In genomic region chr6:136546286-136546685, GRCm38 (mm10) we compare ENCODE assay signal across 22 mouse cellular contexts. TPM values are rescaled to one million over a fixed set of nuclear protein-coding genes. Genes with fewer than 3 reads are reported as not detected.
A peak's percentile ranks its signal among the peaks of the same experiment; 100 is the strongest.
DNase-seq lines count a peak whose midpoint lies in the region; ATAC-seq lines count a peak whose summit lies in the region.
"Had no signal": no experiment of that assay in that cellular context is flagged by ENCODE, and none has a peak within 500 bp of the region (broad histone marks: within the 10 kb centered on the region; RNA-seq: fewer than 3 reads in every experiment).

No protein-coding gene starts in this region.

- ATAC-seq in forebrain, embryonic 15.5 days (replicated peaks) = no peak
- no peak for ATAC-seq in forebrain, embryonic 11.5 days (replicated peaks; ENCODE audit: low FRiP score)
- ATAC-seq in midbrain, embryonic 13.5 days = no peak
- no peak for ATAC-seq in hindbrain, embryonic 14.5 days (ENCODE audit: low FRiP score)
- ATAC-seq in monocyte, adult 5-6 weeks (replicated peaks; ENCODE audit: insufficient number of reproducible peaks, low FRiP score, low TSS enrichment, poor library complexity, severe bottlenecking) = no peak
- no peak for ATAC-seq in megakaryocyte-erythroid progenitor cell, adult 5-6 weeks (replicated peaks; ENCODE audit: low FRiP score, low TSS enrichment, poor library complexity, severe bottlenecking)
- ATAC-seq: intestine, embryonic 15.5 days; lung, postnatal 0 days had no signal

- no peak overlapping the region for H3K4me2 ChIP-seq in forebrain, embryonic 15.5 days (replicated peaks)
- no peak overlapping the region for H3K4me2 ChIP-seq in forebrain, embryonic 11.5 days (ENCODE audit: low read depth, low read length, severe bottlenecking)
- no peak overlapping the region for H3K4me2 ChIP-seq in midbrain, embryonic 13.5 days (replicated peaks)
- H3K4me2 ChIP-seq in hindbrain, embryonic 14.5 days (replicated peaks) = no peak overlapping the region
- H3K4me2 ChIP-seq: embryonic facial prominence, embryonic 15.5 days; intestine, embryonic 15.5 days; stomach, embryonic 15.5 days had no signal

- H3K4me3 ChIP-seq in forebrain, embryonic 15.5 days = no peak overlapping the region
- no peak overlapping the region for H3K4me3 ChIP-seq in forebrain, embryonic 11.5 days (ENCODE audit: low read depth, low read length)
- H3K4me3 ChIP-seq in midbrain, embryonic 13.5 days (replicated peaks) = no peak overlapping the region
- no peak overlapping the region for H3K4me3 ChIP-seq in midbrain, embryonic 10.5 days
- no peak overlapping the region for H3K4me3 ChIP-seq in hindbrain, embryonic 14.5 days (replicated peaks; ENCODE audit: low read length)
- H3K4me3 ChIP-seq: embryonic facial prominence, embryonic 15.5 days; intestine, embryonic 15.5 days; left cerebral cortex, adult 2 months; myocyte; stomach, embryonic 15.5 days had no signal

- WGBS in forebrain, embryonic 15.5 days = 85% methylated on average over 2 of the region's 2 CpGs
- 87% methylated on average over 2 of the region's 2 CpGs for WGBS in forebrain, embryonic 11.5 days
- 86% methylated on average over 2 of the region's 2 CpGs for WGBS in midbrain, embryonic 13.5 days
- WGBS in midbrain, embryonic 10.5 days = 85% methylated on average over 2 of the region's 2 CpGs
- 65% methylated on average over 2 of the region's 2 CpGs for WGBS in hindbrain, embryonic 14.5 days

- H3K27me3 ChIP-seq in forebrain, embryonic 15.5 days = no peaks in the 10 kb centered on the region
- H3K27me3 ChIP-seq in forebrain, embryonic 11.5 days (ENCODE audit: control insufficient read depth, insufficient read depth, low read length) = no peaks in the 10 kb centered on the region
- no peaks in the 10 kb centered on the region for H3K27me3 ChIP-seq in midbrain, embryonic 13.5 days
- no peaks in the 10 kb centered on the region for H3K27me3 ChIP-seq in midbrain, embryonic 10.5 days (ENCODE audit: low read depth, poor library complexity, severe bottlenecking)
- no peaks in the 10 kb centered on the region for H3K27me3 ChIP-seq in hindbrain, embryonic 14.5 days (ENCODE audit: control insufficient read depth, insufficient read depth, low read length)
- H3K27me3 ChIP-seq: embryonic facial prominence, embryonic 15.5 days; intestine, embryonic 15.5 days; stomach, embryonic 15.5 days had no signal

- H3K27ac ChIP-seq in forebrain, embryonic 15.5 days (replicated peaks) = peak overlapping the region; percentile 46
- no peak overlapping the region for H3K27ac ChIP-seq in forebrain, embryonic 11.5 days (ENCODE audit: low read depth, low read length)
- peak overlapping the region; percentile 62 for H3K27ac ChIP-seq in midbrain, embryonic 13.5 days
- no peak overlapping the region; the same call in 1 of the 2 replicates for H3K27ac ChIP-seq in midbrain, embryonic 10.5 days (replicated peaks)
- H3K27ac ChIP-seq in hindbrain, embryonic 14.5 days = peak overlapping the region; percentile 36; the same call in 1 of the 2 replicates
- H3K27ac ChIP-seq: embryonic facial prominence, embryonic 15.5 days; intestine, embryonic 15.5 days; stomach, embryonic 15.5 days had no signal

- peaks cover 51% of the 10 kb centered on the region for H3K4me1 ChIP-seq in forebrain, embryonic 15.5 days
- H3K4me1 ChIP-seq in forebrain, embryonic 11.5 days (replicated peaks; ENCODE audit: control insufficient read depth, insufficient read depth, low read length) = peaks cover 2% of the 10 kb centered on the region; the same call in 1 of the 2 replicates
- peaks cover 57% of the 10 kb centered on the region for H3K4me1 ChIP-seq in midbrain, embryonic 13.5 days (replicated peaks)
- peaks cover 64% of the 10 kb centered on the region for H3K4me1 ChIP-seq in midbrain, embryonic 10.5 days
- H3K4me1 ChIP-seq in hindbrain, embryonic 14.5 days (replicated peaks; ENCODE audit: control insufficient read depth, insufficient read depth, low read length) = peaks cover 65% of the 10 kb centered on the region

- H3K36me3 ChIP-seq in forebrain, embryonic 15.5 days = no peaks in the 10 kb centered on the region
- H3K36me3 ChIP-seq in forebrain, embryonic 11.5 days (ENCODE audit: control insufficient read depth, insufficient read depth, low read length) = no peaks in the 10 kb centered on the region
- no peaks in the 10 kb centered on the region for H3K36me3 ChIP-seq in midbrain, embryonic 13.5 days
- H3K36me3 ChIP-seq in midbrain, embryonic 10.5 days = no peaks in the 10 kb centered on the region
- H3K36me3 ChIP-seq in hindbrain, embryonic 14.5 days (replicated peaks; ENCODE audit: control insufficient read depth, insufficient read depth) = no peaks in the 10 kb centered on the region
- H3K36me3 ChIP-seq: embryonic facial prominence, embryonic 15.5 days; intestine, embryonic 15.5 days; stomach, embryonic 15.5 days had no signal

- no peak overlapping the region for H3K9ac ChIP-seq in forebrain, embryonic 15.5 days (replicated peaks)
- H3K9ac ChIP-seq in forebrain, embryonic 11.5 days (ENCODE audit: low read length) = no peak overlapping the region
- H3K9ac ChIP-seq in midbrain, embryonic 13.5 days (replicated peaks) = no peak overlapping the region
- H3K9ac ChIP-seq in hindbrain, embryonic 14.5 days = no peak overlapping the region
- H3K9ac ChIP-seq: embryonic facial prominence, embryonic 15.5 days; intestine, embryonic 15.5 days; stomach, embryonic 15.5 days had no signal

- no peaks in the 10 kb centered on the region for H3K9me3 ChIP-seq in forebrain, embryonic 15.5 days
- no peaks in the 10 kb centered on the region for H3K9me3 ChIP-seq in forebrain, embryonic 11.5 days (ENCODE audit: control insufficient read depth, low read length)
- H3K9me3 ChIP-seq in midbrain, embryonic 13.5 days = no peaks in the 10 kb centered on the region
- no peaks in the 10 kb centered on the region for H3K9me3 ChIP-seq in midbrain, embryonic 10.5 days (replicated peaks)
- no peaks in the 10 kb centered on the region for H3K9me3 ChIP-seq in hindbrain, embryonic 14.5 days (ENCODE audit: control insufficient read depth, low read length)
- H3K9me3 ChIP-seq: embryonic facial prominence, embryonic 15.5 days; intestine, embryonic 15.5 days; stomach, embryonic 15.5 days had no signal

- DNase-seq in forebrain, embryonic 11.5 days (ENCODE audit: low spot score) = no peak
- no peak for DNase-seq in midbrain, embryonic 10.5 days (ENCODE audit: low spot score)
- DNase-seq in hindbrain, embryonic 14.5 days (ENCODE audit: low spot score) = no peak
- DNase-seq: adrenal gland, postnatal 25 days; cerebellum, adult 11-12 months; heart, postnatal 36 days; kidney, adult 9 months; kidney, postnatal 25 days; layer of hippocampus, adult 9-11 months; left cerebral cortex, postnatal 4 days; liver; thymus, adult 18-20 months had no signal

RNA-seq across cellular contexts. Expression of gene Atf7ip, which starts 40.3 kb away (rescaled TPM):
- polyA plus RNA-seq in forebrain, embryonic 15.5 days (2015; fragmentation: Nextera tagmentation; extraction: Ambion mirVana) = 45.6 and 46.9 TPM in 2 replicates
- polyA plus RNA-seq in forebrain, embryonic 11.5 days (2014; fragmentation: Nextera tagmentation; extraction: Ambion mirVana) = 57.8 and 66.6 TPM in 2 replicates
- 48.5 and 49.9 TPM in 2 replicates for polyA plus RNA-seq in midbrain, embryonic 13.5 days (2015; fragmentation: Nextera tagmentation; extraction: Ambion mirVana)
- 37.4 and 45.7 TPM in 2 replicates for polyA plus RNA-seq in midbrain, embryonic 10.5 days (2016; fragmentation: Nextera tagmentation; extraction: Ambion mirVana)
- polyA plus RNA-seq in hindbrain, embryonic 14.5 days (2014; fragmentation: Nextera tagmentation; extraction: Ambion mirVana) = 42.8 and 49.7 TPM in 2 replicates
- total RNA-seq in monocyte, adult 5-6 weeks (2017) = 53.5 to 127 TPM (median 61.9 TPM) in 3 replicates
- total RNA-seq in megakaryocyte-erythroid progenitor cell, adult 5-6 weeks (2014; fragmentation: Nextera tagmentation) = 121 and 135 TPM in 2 replicates
- 50.3 and 61.7 TPM in 2 replicates for total RNA-seq in megakaryocyte-erythroid progenitor cell, adult 5-6 weeks (2017)

Comparison
In these comparisons a context has a peak if more than half of its experiments do, and no peak if none do; other contexts are left out.
1. H3K27ac ChIP-seq: peak in forebrain, embryonic 15.5 days (single experiment), midbrain, embryonic 13.5 days (single experiment) and hindbrain, embryonic 14.5 days (single experiment); none in forebrain, embryonic 11.5 days (single experiment) and midbrain, embryonic 10.5 days (single experiment).